Mouse (Mus musculus) midbrain, embryonic 14.5 days (tissue): Measurements from ENCODE around the gene Ranbp6. TPM values are rescaled to one million over a fixed set of nuclear protein-coding genes. Genes with fewer than 3 reads are reported as not detected.

ENCODE experiments used
- ATAC-seq: fragments of 200-750 bp; cut with Nextera tagmentation; 2 replicates; pipeline ENCODE4 v1.8.0; 2017; ENCODE audit warnings: moderate number of reproducible peaks, moderate library complexity; ENCODE audit not compliant: low FRiP score, low TSS enrichment
- DNase-seq: peaks from one replicate; pipeline ENCODE4 v3.0.0-alpha.2; 2015
- H3K27ac ChIP-seq: fragments of 300-500 bp; sonication (generic); replicated peaks from 2 replicates; pipeline ENCODE4 v1.5.1; 2014; ENCODE audit warnings: mild to moderate bottlenecking, low read depth, low read length, moderate library complexity
- H3K27me3 ChIP-seq: fragments of 300-500 bp; sonication (generic); 2 replicates; pipeline ENCODE4 v1.6.1; 2014; ENCODE audit warnings: low read length, control low read depth, mixed read lengths; ENCODE audit not compliant: control insufficient read depth, insufficient read depth
- H3K36me3 ChIP-seq: fragments of 300-500 bp; sonication (generic); 2 replicates; pipeline ENCODE4 v1.6.1; 2014; ENCODE audit warnings: low read length, control low read depth; ENCODE audit not compliant: control insufficient read depth, insufficient read depth
- H3K4me1 ChIP-seq: fragments of 300-500 bp; sonication (generic); 2 replicates; pipeline ENCODE4 v1.6.1; 2014; ENCODE audit warnings: mild to moderate bottlenecking, antibody characterized with exemption, low read length, control low read depth; ENCODE audit not compliant: control insufficient read depth, insufficient read depth
- H3K4me2 ChIP-seq: fragments of 300-500 bp; sonication (generic); 2 replicates; pipeline ENCODE4 v1.6.1; 2014; ENCODE audit warnings: mild to moderate bottlenecking, low read length, moderate library complexity
- H3K4me3 ChIP-seq: fragments of 300-500 bp; sonication (generic); replicated peaks from 2 replicates; pipeline ENCODE4 v1.5.1; 2014; ENCODE audit warnings: low read depth, low read length
- H3K9ac ChIP-seq: fragments of 300-500 bp; sonication (generic); replicated peaks from 2 replicates; pipeline ENCODE4 v1.6.1; 2014; ENCODE audit warnings: mild to moderate bottlenecking, low read length, moderate library complexity
- H3K9me3 ChIP-seq: fragments of 300-500 bp; sonication (generic); 2 replicates; pipeline ENCODE4 v1.6.1; 2016; ENCODE audit warnings: low read length, control low read depth, mixed read lengths; ENCODE audit not compliant: control insufficient read depth
- WGBS: fragments of 180-500 bp; shearing (Covaris S2); extraction: QIAGEN DNeasy Blood & Tissue Kit; methylation state at CpG from one replicate; pipeline ENCODE4 v1.1.7; 2014; 5-methylcytosine and 5-hydroxymethylcytosine counted together
- polyA plus RNA-seq: library from polyadenylated mRNA; unstranded; fragments of >200 nt; fragmentation: Nextera tagmentation; extraction: Ambion mirVana; gene quantifications from 2 replicates; pipeline ENCODE4 v1.2.1, GENCODE M21; 2014

Gene Ranbp6
- polyA plus RNA-seq, 1 experiment from 2014 or later: 66.7 TPM

- no peaks in the 10 kb centered on the region for H3K4me1 ChIP-seq
- no peak overlapping the region for H3K9ac ChIP-seq
- no peaks in the 10 kb centered on the region for H3K9me3 ChIP-seq
- no peak overlapping the region for H3K4me3 ChIP-seq
- no peaks in the 10 kb centered on the region for H3K36me3 ChIP-seq
- ATAC-seq (no peak), DNase-seq (peak; percentile 82)
- H3K4me2 ChIP-seq: no peak overlapping the region
- WGBS: 47% methylated on average over 6 of the region's 6 CpGs
- no peak overlapping the region for H3K27ac ChIP-seq
- H3K27me3 ChIP-seq: no peaks in the 10 kb centered on the region
Measured at GRCm38 (mm10) chr19:29824034-29824700, 11.4 kb upstream of the Ranbp6 start.

- Histone ChIP-seq H3K9me3 (no peaks in the 10 kb centered on the region), H3K9ac (no peak overlapping the region), H3K4me2 (no peak overlapping the region), H3K27ac (no peak overlapping the region), H3K36me3 (no peaks in the 10 kb centered on the region), H3K4me1 (no peaks in the 10 kb centered on the region), H3K27me3 (no peaks in the 10 kb centered on the region), H3K4me3 (no peak overlapping the region)
- 62% methylated on average over 12 of the region's 12 CpGs for WGBS
- ATAC-seq (no peak), DNase-seq (no peak)
Measured at GRCm38 (mm10) chr19:29823456-29824010, 10.8 kb upstream of the Ranbp6 start.

- H3K36me3 ChIP-seq: no peaks in the 10 kb centered on the region
- DNase-seq: peak; percentile 86
- H3K27me3 ChIP-seq: no peaks in the 10 kb centered on the region
- H3K4me2 ChIP-seq: no peak overlapping the region
- no peak for ATAC-seq
- no peak overlapping the region for H3K27ac ChIP-seq
- no peaks in the 10 kb centered on the region for H3K4me1 ChIP-seq
- H3K9me3 ChIP-seq: no peaks in the 10 kb centered on the region
- no peak overlapping the region for H3K4me3 ChIP-seq
- H3K9ac ChIP-seq: no peak overlapping the region
Measured at GRCm38 (mm10) chr19:29820966-29821365, 8.2 kb upstream of the Ranbp6 start.

- H3K27me3 ChIP-seq: no peaks in the 10 kb centered on the region
- no peak overlapping the region for H3K9ac ChIP-seq
- DNase-seq (no peak), ATAC-seq (no peak)
- H3K27ac ChIP-seq: no peak overlapping the region
- no peak overlapping the region for H3K4me2 ChIP-seq
- H3K4me1 ChIP-seq: peaks cover 32% of the 10 kb centered on the region
- H3K36me3 ChIP-seq: peaks cover 23% of the 10 kb centered on the region
- H3K9me3 ChIP-seq: no peaks in the 10 kb centered on the region
- 95% methylated on average over 5 of the region's 5 CpGs for WGBS
- H3K4me3 ChIP-seq: no peak overlapping the region
Measured at GRCm38 (mm10) chr19:29810022-29810421, 2.8 kb downstream of the Ranbp6 start.

GRCm38 (mm10) chr19:29805917-29806785 is 6.6 kb downstream of the Ranbp6 start, which contains the start of gene 9930021J03Rik:
Gene 9930021J03Rik (minus strand): TSS chr19:29805989.
- under 1% methylated on average over 59 of the region's 95 CpGs for WGBS
- Histone ChIP-seq H3K4me1 (peaks cover 38% of the 10 kb centered on the region), H3K9ac (peak within 1 kb of the TSS; percentile 83), H3K4me3 (peak within 1 kb of the TSS; percentile 92), H3K9me3 (no peaks in the 10 kb centered on the region), H3K36me3 (peaks cover 23% of the 10 kb centered on the region), H3K4me2 (peak within 1 kb of the TSS; percentile 96), H3K27me3 (no peaks in the 10 kb centered on the region), H3K27ac (peak within 1 kb of the TSS; percentile 99)
- peak; percentile 100 for DNase-seq
- peak; percentile 93 for ATAC-seq

GRCm38 (mm10) chr19:29805101-29805916 is 7.5 kb downstream of the Ranbp6 start:
- Histone ChIP-seq H3K4me1 (peaks cover 33% of the 10 kb centered on the region), H3K9ac (peak overlapping the region; percentile 83), H3K27ac (peak overlapping the region; percentile 99), H3K9me3 (no peaks in the 10 kb centered on the region), H3K4me2 (peak overlapping the region; percentile 96), H3K27me3 (no peaks in the 10 kb centered on the region), H3K36me3 (peaks cover 16% of the 10 kb centered on the region), H3K4me3 (peak overlapping the region; percentile 92)
- WGBS: under 1% methylated on average over 72 of the region's 72 CpGs
- ATAC-seq: peak; percentile 35
- DNase-seq: peak; percentile 59

- Histone ChIP-seq H3K36me3 (peaks cover 3% of the 10 kb centered on the region), H3K4me3 (peak overlapping the region; percentile 92), H3K4me2 (peak overlapping the region; percentile 96), H3K27me3 (no peaks in the 10 kb centered on the region), H3K27ac (no peak overlapping the region), H3K4me1 (peaks cover 24% of the 10 kb centered on the region), H3K9ac (no peak overlapping the region), H3K9me3 (no peaks in the 10 kb centered on the region)
- DNase-seq (no peak), ATAC-seq (no peak)
- WGBS: 35% methylated on average over 3 of the region's 3 CpGs
Measured at GRCm38 (mm10) chr19:29803946-29804345, 8.8 kb downstream of the Ranbp6 start.

GRCm38 (mm10) chr19:29797371-29797770 is 15.4 kb downstream of the Ranbp6 start:
- no peaks in the 10 kb centered on the region for H3K27me3 ChIP-seq
- no peak overlapping the region for H3K4me2 ChIP-seq
- H3K9ac ChIP-seq: no peak overlapping the region
- H3K4me1 ChIP-seq: peaks cover 5% of the 10 kb centered on the region
- H3K4me3 ChIP-seq: no peak overlapping the region
- H3K36me3 ChIP-seq: no peaks in the 10 kb centered on the region
- no peaks in the 10 kb centered on the region for H3K9me3 ChIP-seq
- no peak for ATAC-seq
- no peak overlapping the region for H3K27ac ChIP-seq
- DNase-seq: no peak
- 88% methylated on average over 3 of the region's 3 CpGs for WGBS
